Comparison of ENCODE assay signal across 1 mouse cellular context in genomic region chr16:27326463-27326862, GRCm38 (mm10).
TF ChIP-seq lines count a peak whose summit lies in the region.

No protein-coding gene starts in this region.

TF ChIP-seq in CH12.LX, 34 proteins besides CTCF, POLR2A, EP300 and RAD21 (continued from another document):
- peak; percentile 79 for TF ChIP-seq MAFK (IDR thresholded peaks at IDR 0.05; ENCODE audit: insufficient replicate concordance, low read length)
- peak; percentile 92 for TF ChIP-seq JUND (conservative IDR thresholded peaks at IDR 0.05; ENCODE audit: low read depth, low read length)
- TF ChIP-seq NELFE (IDR thresholded peaks at IDR 0.05; ENCODE audit: low read depth, low read length) = no peak
- peak; percentile 98 for TF ChIP-seq ETS1 (conservative IDR thresholded peaks at IDR 0.05; ENCODE audit: low read depth, low read length)
- TF ChIP-seq CHD1 (IDR thresholded peaks at IDR 0.05; ENCODE audit: low read depth, low read length) = no peak
- peak; percentile 68 for TF ChIP-seq ELF1 (IDR thresholded peaks at IDR 0.05; ENCODE audit: low read depth, low read length)
TF ChIP-seq in CH12.LX: peak in this region for 15.
